Mouse (Mus musculus): ENCODE data around the gene Kcnt2. TPM values are rescaled to one million over a fixed set of nuclear protein-coding genes. Genes with fewer than 3 reads are reported as not detected.
A peak's percentile ranks its signal among the peaks of the same experiment; 100 is the strongest.

Kcnt2 gene
- total RNA-seq, 4 experiments from 2014 or later = 2.6 to 3.6 (median 3.3) TPM

- no peak for DNase-seq (ENCODE audit: low spot score)
These were observed 127.6 kb downstream of the Kcnt2 start for GRCm38 (mm10) chr1:140373532-140373931.

- DNase-seq (ENCODE audit: low spot score) = peak; percentile 53
These were observed 132.8 kb downstream of the Kcnt2 start for GRCm38 (mm10) chr1:140378791-140379190.

GRCm38 (mm10) chr1:140379526-140379925 lies 133.6 kb downstream of the Kcnt2 start:
- peak; percentile 21 for DNase-seq (ENCODE audit: low spot score)

- DNase-seq (ENCODE audit: low spot score) = peak; percentile 27
These were observed 135.1 kb downstream of the Kcnt2 start for GRCm38 (mm10) chr1:140381093-140381492.

- DNase-seq (ENCODE audit: low spot score) = no peak
These were observed 144.3 kb downstream of the Kcnt2 start for GRCm38 (mm10) chr1:140390301-140390700.

GRCm38 (mm10) chr1:140397756-140398155 lies 151.8 kb downstream of the Kcnt2 start:
- no peak for DNase-seq (ENCODE audit: low spot score)

- no peak for DNase-seq (ENCODE audit: low spot score)
These were observed 160.8 kb downstream of the Kcnt2 start for GRCm38 (mm10) chr1:140406631-140407288.

GRCm38 (mm10) chr1:140415761-140416160 lies 169.8 kb downstream of the Kcnt2 start:
- no peak for DNase-seq (ENCODE audit: low spot score)

- DNase-seq (ENCODE audit: low spot score) = peak; percentile 62
These were observed 177.0 kb downstream of the Kcnt2 start for GRCm38 (mm10) chr1:140422954-140423353.

- DNase-seq (ENCODE audit: low spot score) = no peak
These were observed 183.4 kb downstream of the Kcnt2 start for GRCm38 (mm10) chr1:140429284-140429850.

- no peak for DNase-seq (ENCODE audit: low spot score)
These were observed 186.1 kb downstream of the Kcnt2 start for GRCm38 (mm10) chr1:140432039-140432438.

GRCm38 (mm10) chr1:140434791-140435190 lies 188.8 kb downstream of the Kcnt2 start:
- DNase-seq (ENCODE audit: low spot score) = no peak

- DNase-seq (ENCODE audit: low spot score) = no peak
These were observed 192.2 kb downstream of the Kcnt2 start for GRCm38 (mm10) chr1:140438176-140438575.

- no peak for DNase-seq (ENCODE audit: low spot score)
These were observed 197.9 kb downstream of the Kcnt2 start for GRCm38 (mm10) chr1:140443904-140444303.

- DNase-seq (ENCODE audit: low spot score) = no peak
These were observed 198.4 kb downstream of the Kcnt2 start for GRCm38 (mm10) chr1:140444394-140444793.

- no peak for DNase-seq (ENCODE audit: low spot score)
These were observed 205.5 kb downstream of the Kcnt2 start for GRCm38 (mm10) chr1:140451461-140451860.

GRCm38 (mm10) chr1:140451924-140452323 lies 206.0 kb downstream of the Kcnt2 start:
- DNase-seq (ENCODE audit: low spot score) = no peak

GRCm38 (mm10) chr1:140455903-140456302 lies 209.9 kb downstream of the Kcnt2 start:
- DNase-seq (ENCODE audit: low spot score) = no peak

- no peak for DNase-seq (ENCODE audit: low spot score)
These were observed 210.9 kb downstream of the Kcnt2 start for GRCm38 (mm10) chr1:140456873-140457272.

GRCm38 (mm10) chr1:140468315-140468714 lies 222.4 kb downstream of the Kcnt2 start:
- no peak for DNase-seq (ENCODE audit: low spot score)

- no peak for DNase-seq (ENCODE audit: low spot score)
These were observed 223.6 kb downstream of the Kcnt2 start for GRCm38 (mm10) chr1:140469586-140469985.

GRCm38 (mm10) chr1:140476921-140477320 lies 231.0 kb downstream of the Kcnt2 start:
- DNase-seq (ENCODE audit: low spot score) = no peak

- no peak for DNase-seq (ENCODE audit: low spot score)
These were observed 238.1 kb downstream of the Kcnt2 start for GRCm38 (mm10) chr1:140484016-140484415.

- no peak for DNase-seq (ENCODE audit: low spot score)
These were observed 243.9 kb downstream of the Kcnt2 start for GRCm38 (mm10) chr1:140489816-140490215.

Data from heart, adult 8-10 months (tissue).